Mouse (Mus musculus): ENCODE results near the gene Slamf7. TPM values are rescaled to one million over a fixed set of nuclear protein-coding genes. Genes with fewer than 3 reads are reported as not detected.

The Slamf7 gene
- total RNA-seq (2017): 37.7 to 95.2 TPM (median 47.4 TPM) in 3 replicates

GRCm38 (mm10) chr1:171652734-171653133 is at the start of gene Slamf7:
Slamf7 (minus strand) TSS chr1:171653035.
- no peak for ATAC-seq (replicated peaks; ENCODE audit: insufficient number of reproducible peaks, low FRiP score, low TSS enrichment, poor library complexity, severe bottlenecking)

DNA sequence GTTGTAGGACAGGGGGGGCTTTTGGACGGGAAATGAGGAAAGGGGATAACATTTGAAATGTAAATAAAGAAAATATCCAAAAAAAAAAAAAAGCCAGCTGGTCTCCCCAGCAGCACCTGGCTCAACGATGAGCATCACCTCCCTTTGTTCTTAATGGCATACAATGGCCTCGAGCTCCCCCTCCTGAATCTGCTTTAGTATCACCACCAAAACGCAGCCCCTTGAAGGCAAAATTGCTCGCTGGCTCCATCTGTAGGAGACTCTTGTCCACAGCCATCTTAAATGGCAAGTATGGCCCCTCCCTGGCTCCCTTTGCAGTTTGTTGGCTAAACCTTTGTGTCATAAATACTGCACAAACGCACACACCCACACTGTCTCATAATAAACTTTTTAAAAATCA is 46.1 kb upstream of the Slamf7 start:
- peak; percentile 92 for ATAC-seq (replicated peaks; ENCODE audit: insufficient number of reproducible peaks, low FRiP score, low TSS enrichment, poor library complexity, severe bottlenecking)

DNA sequence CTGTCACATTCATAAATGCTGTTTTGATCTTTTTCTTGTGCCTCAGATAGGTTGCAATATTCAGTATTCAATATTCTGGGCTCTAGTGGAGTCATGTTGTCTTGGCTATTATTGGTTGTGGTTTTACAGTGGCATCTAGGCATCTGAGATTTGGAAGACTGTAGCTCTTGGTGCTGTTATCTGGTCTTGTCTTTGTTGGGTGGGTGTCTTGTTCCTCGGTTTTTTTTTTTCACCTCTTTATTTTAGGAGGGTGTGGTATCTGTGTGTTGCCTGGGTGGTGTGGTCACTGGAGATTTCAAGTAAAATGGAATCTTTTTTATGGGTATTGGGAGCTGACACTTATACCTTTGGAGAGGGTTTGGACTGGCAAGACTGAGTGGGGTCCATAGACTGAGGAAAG is 41.1 kb upstream of the Slamf7 start:
- ATAC-seq (replicated peaks; ENCODE audit: insufficient number of reproducible peaks, low FRiP score, low TSS enrichment, poor library complexity, severe bottlenecking): no peak

GRCm38 (mm10) chr1:171687320-171687719 is 34.5 kb upstream of the Slamf7 start:
- ATAC-seq (replicated peaks; ENCODE audit: insufficient number of reproducible peaks, low FRiP score, low TSS enrichment, poor library complexity, severe bottlenecking): peak; percentile 68

- no peak for ATAC-seq (replicated peaks; ENCODE audit: insufficient number of reproducible peaks, low FRiP score, low TSS enrichment, poor library complexity, severe bottlenecking)
These were observed 32.1 kb upstream of the Slamf7 start for GRCm38 (mm10) chr1:171684923-171685322.

- ATAC-seq (replicated peaks; ENCODE audit: insufficient number of reproducible peaks, low FRiP score, low TSS enrichment, poor library complexity, severe bottlenecking): peak; percentile 37
These were observed 28.9 kb upstream of the Slamf7 start, which contains the start of gene Cd48 for GRCm38 (mm10) chr1:171681531-171682299. Cd48 (plus strand) TSS chr1:171682009.

- peak; percentile 83 for ATAC-seq (replicated peaks; ENCODE audit: insufficient number of reproducible peaks, low FRiP score, low TSS enrichment, poor library complexity, severe bottlenecking)
These were observed 28.2 kb upstream of the Slamf7 start for GRCm38 (mm10) chr1:171681009-171681408.

DNA sequence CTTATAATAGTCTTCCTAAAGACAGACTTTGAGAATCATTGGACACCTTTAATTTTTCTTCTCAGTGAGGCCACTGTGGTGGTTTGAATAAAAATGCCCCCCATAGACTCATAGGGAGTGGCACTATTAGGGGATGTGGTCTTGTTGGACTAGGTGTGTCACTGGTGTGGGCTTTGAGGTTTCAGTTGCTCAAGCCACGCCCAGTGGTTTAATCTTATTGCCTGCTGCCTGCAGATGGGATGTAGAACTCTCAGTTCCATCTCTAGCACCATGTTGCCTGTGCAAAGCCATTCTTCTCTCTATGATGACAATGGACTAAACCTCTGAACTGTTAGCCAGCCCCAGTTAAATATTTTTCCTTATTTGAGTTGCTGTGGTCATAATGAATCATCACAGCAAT is 24.9 kb upstream of the Slamf7 start:
- no peak for ATAC-seq (replicated peaks; ENCODE audit: insufficient number of reproducible peaks, low FRiP score, low TSS enrichment, poor library complexity, severe bottlenecking)

DNA sequence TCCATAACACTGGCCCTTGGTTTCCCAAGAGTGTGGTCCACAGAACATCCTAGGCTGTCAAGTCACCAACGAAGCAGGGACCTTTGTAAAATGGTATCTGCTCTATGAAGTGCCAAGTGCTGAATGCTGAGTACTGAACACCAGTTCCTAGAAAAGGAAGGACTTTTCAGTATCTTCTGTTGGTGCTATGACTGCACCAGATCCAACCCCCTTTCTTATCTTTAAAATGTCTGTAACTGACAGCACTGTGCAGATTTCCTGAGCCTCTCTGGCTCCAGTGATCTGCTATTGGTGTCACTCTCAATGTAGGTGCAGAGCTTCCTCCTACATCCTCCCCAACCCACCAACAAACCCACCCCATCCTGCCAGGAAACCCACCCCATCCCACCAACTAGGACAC is 21.6 kb upstream of the Slamf7 start:
- ATAC-seq (replicated peaks; ENCODE audit: insufficient number of reproducible peaks, low FRiP score, low TSS enrichment, poor library complexity, severe bottlenecking): no peak

DNA sequence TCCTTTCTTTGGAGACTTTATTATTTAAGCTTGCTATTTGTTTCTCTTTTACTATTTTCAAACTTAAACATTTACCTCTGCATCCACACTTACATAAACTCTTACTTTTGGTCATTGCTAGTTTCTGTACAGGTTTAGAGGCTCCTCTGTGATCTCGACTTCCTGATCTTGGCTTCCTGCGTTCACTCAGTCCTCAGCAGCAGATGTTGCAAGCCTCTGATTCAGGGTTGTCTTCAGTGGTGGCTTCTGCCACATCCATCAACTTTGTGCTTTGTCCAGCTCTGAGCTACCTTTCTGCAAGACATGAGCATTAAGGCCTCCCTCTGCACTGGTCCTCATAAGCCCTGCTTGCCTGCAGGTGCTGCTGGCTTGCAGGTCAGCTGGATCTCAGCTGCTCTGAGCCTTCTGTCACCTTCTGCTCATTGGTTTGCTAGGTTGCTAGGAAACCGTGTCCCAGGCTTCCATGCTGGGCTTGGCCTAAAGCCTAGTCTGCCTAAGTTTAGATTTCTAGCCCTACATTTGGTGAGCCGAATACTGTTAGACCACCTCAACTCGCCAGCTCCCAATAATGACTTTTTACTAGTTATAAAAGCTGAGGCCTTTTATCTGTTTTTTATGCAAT is 20.1 kb upstream of the Slamf7 start:
- peak; percentile 44; the same call in 1 of the 2 replicates for ATAC-seq (replicated peaks; ENCODE audit: insufficient number of reproducible peaks, low FRiP score, low TSS enrichment, poor library complexity, severe bottlenecking)

DNA sequence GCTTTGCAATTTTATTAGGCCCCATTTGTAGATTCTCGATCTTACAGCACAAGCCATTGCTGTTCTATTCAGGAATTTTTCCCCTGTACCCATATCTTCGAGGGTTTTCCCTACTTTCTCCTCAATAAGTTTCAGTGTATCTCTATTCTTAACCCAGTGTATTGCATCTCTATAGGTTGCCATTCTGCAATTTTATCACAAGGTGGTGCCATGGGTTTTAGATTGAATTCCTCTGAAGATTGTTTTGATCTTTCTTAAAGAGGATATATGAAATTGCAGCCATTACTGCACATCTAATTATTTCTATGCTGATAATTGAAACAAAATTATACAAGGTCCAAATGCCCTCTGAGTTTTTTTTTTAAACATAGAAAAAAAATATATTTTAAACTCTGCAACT is 19.6 kb upstream of the Slamf7 start:
- ATAC-seq (replicated peaks; ENCODE audit: insufficient number of reproducible peaks, low FRiP score, low TSS enrichment, poor library complexity, severe bottlenecking): 0 out of 2 replicates have a peak, but pooled peaks have one; percentile 52

GRCm38 (mm10) chr1:171667160-171667559 is 14.3 kb upstream of the Slamf7 start:
- ATAC-seq (replicated peaks; ENCODE audit: insufficient number of reproducible peaks, low FRiP score, low TSS enrichment, poor library complexity, severe bottlenecking): no peak

GRCm38 (mm10) chr1:171666350-171666749 is 13.5 kb upstream of the Slamf7 start:
- ATAC-seq (replicated peaks; ENCODE audit: insufficient number of reproducible peaks, low FRiP score, low TSS enrichment, poor library complexity, severe bottlenecking): no peak

DNA sequence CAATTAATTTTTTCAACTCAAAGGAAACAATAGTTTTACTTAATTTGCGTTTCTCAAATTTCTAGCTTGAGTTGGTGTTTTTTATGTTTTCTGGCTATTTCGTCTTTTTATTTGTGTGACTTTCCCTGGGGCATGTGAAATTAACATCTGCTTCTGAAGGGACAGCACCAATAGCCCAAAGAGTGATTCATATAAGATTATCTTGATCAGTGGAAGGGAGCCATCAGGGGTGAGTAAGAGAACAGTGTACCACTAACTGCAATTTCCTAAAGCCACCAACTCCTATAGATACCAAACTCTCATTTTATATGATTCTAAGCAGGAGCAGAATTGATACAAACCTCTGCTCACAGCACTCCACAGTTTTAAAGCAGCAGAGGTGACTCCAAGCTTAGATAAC is 10.9 kb upstream of the Slamf7 start:
- no peak for ATAC-seq (replicated peaks; ENCODE audit: insufficient number of reproducible peaks, low FRiP score, low TSS enrichment, poor library complexity, severe bottlenecking)

GRCm38 (mm10) chr1:171661482-171661881 is 8.6 kb upstream of the Slamf7 start:
- no peak; the same call in 1 of the 2 replicates for ATAC-seq (replicated peaks; ENCODE audit: insufficient number of reproducible peaks, low FRiP score, low TSS enrichment, poor library complexity, severe bottlenecking)

DNA sequence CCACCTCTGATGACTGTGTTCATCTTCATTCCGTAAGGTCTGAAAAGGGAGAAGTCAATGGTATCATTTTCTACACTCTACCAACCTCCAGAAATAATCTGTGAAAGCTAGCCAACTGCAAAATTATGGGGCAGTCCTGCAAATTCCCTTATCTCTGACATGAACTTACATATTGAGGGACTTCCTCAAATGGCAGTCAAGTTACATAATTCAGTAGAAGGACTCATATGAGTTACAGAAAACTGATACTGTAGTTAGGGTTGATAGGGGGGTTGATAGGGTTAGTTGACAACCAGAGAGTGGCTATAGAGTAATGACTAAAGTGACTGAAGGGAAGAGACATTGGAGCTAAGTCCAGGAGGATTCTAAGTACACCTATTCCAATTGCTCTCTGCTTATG is 7.6 kb upstream of the Slamf7 start:
- ATAC-seq (replicated peaks; ENCODE audit: insufficient number of reproducible peaks, low FRiP score, low TSS enrichment, poor library complexity, severe bottlenecking): peak; percentile 47

DNA sequence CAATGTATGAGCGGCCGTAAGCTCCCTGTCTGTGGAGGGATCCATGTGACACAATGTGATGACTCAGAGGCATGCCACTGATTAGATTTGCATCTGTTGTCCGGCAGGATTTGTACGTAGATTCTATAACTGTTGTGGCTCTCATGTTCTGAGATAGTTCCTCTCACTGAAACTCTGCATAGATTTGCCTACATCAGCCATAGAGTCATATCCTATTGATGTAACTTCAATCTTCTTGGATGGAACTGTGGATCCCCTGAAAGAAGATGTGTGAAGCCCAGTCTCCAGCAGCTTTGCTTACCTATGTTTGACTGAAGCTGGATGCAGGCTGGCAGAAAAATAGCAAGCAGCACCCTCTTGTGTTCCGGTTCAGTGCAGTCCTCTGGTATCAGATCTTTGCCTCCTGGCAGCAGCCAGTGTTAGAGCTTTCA is 5.7 kb upstream of the Slamf7 start:
- peak; percentile 58; the same call in 1 of the 2 replicates for ATAC-seq (replicated peaks; ENCODE audit: insufficient number of reproducible peaks, low FRiP score, low TSS enrichment, poor library complexity, severe bottlenecking)

DNA sequence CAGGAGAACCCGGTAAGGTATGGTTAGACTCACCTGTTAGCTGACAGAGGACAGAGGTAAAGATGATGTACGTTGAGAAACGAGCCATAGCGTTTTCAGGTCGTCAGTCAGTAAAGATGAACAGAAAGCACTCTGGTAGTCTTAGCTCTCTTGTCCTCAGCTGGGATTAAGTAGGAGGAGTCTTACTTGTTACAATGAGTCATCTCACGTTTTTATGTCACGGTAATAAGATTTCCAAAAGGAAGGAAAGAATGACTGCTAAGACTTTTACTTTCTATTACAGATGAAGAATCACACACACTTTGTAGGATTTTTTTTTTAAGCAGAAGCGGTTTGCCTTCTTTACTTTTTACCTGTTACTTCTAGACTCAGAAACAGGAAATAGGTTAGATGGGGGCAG is 4.0 kb downstream of the Slamf7 start:
- no peak for ATAC-seq (replicated peaks; ENCODE audit: insufficient number of reproducible peaks, low FRiP score, low TSS enrichment, poor library complexity, severe bottlenecking)

GRCm38 (mm10) chr1:171647716-171648115 is 5.1 kb downstream of the Slamf7 start:
- ATAC-seq (replicated peaks; ENCODE audit: insufficient number of reproducible peaks, low FRiP score, low TSS enrichment, poor library complexity, severe bottlenecking): no peak

GRCm38 (mm10) chr1:171646429-171646940 is 6.3 kb downstream of the Slamf7 start:
- peak; percentile 57 for ATAC-seq (replicated peaks; ENCODE audit: insufficient number of reproducible peaks, low FRiP score, low TSS enrichment, poor library complexity, severe bottlenecking)
